Mouse (Mus musculus) adrenal gland, postnatal 4 days (tissue): ENCODE results near the gene Lmnb2. TPM values are rescaled to one million over a fixed set of nuclear protein-coding genes. Genes with fewer than 3 reads are reported as not detected.

Experiments
- DNase-seq, 2 experiments: peaks; one replicate each; pipeline ENCODE4 v3.0.0; 2021 to 2022; ENCODE audit warnings: low spot score in 2 of 2, mixed read lengths in 2 of 2
- total RNA-seq, 2 experiments: library from RNA; stranded (reverse); gene quantifications; 2 replicates each; pipeline ENCODE4 v1.2.3; 2021

The Lmnb2 gene
- total RNA-seq, 2 experiments from 2014 or later: 18.5 to 23.1 TPM

DNA sequence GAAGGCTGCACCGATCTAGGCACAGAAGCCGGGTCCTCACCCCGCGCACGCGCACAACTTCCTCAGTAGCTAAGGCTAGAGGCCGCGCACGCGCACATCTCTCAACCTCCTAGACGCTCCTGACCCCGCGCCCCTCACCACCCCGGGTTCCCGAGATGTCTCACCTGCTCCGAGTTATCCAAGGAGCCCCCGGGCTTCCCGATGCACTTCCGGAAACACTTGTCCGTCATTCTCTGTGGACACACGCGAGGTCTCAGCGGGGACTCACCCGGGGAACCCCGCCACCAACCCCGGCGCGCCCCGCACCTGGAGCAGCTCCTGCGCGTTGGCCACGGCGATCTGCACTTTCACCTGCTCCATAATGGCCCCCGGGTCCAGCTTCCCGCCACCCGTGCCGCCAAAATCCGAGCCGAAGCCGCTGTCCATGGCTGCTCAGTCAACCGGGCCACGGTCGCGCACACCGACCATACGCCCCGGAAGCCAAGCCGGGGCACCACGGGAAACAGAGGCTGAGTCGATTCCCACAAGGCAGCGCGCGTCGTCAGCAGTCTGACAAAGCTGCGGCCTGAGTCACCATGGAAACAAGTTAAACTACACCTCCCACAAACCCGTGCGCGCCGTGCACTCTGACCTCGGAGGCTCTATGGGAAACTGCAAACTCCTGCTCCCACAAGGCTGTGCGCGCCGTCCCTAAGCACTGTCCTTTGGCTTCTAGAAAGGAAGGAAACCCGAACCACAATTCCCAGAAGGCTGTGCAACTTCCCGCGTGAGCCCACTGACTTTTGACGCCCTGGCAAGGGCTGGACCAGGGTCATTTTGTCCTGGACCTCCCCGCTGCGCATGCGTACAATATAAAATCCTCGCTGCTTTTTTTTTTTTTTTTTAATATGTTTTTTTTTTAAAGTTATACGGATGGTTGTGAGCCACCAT is 17.5 kb downstream of the Lmnb2 start, which contains the start of gene Timm13:
Gene Timm13, minus strand, starts transcription at position 652 of the 930 bp plus-strand sequence.
- peak; percentile 78 to 93 for DNase-seq

GRCm38 (mm10) chr10:80899591-80900317 is 18.3 kb downstream of the Lmnb2 start:
- no peak for DNase-seq

DNA sequence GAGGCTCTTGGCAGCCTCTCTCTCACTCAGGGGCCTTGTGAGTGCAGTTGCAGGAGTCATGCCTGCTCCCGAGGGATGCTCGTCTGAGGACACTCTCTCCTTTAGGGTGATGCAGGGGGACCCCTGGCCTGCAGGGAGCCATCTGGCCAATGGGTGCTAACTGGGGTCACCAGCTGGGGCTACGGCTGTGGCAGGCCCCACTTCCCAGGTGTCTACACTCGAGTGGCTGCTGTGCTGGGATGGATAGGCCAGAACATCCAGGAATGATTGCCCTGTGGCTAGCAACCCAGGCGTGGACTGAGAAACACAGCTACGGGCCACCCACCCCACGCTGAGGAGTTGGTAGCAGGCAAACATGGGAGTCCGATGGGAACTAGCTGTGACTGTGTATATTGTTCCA is 19.0 kb downstream of the Lmnb2 start:
- no peak for DNase-seq

- no peak for DNase-seq
These were observed 20.1 kb downstream of the Lmnb2 start for GRCm38 (mm10) chr10:80897861-80898510.

GRCm38 (mm10) chr10:80896581-80897485 is 21.2 kb downstream of the Lmnb2 start:
- DNase-seq: no peak

DNA sequence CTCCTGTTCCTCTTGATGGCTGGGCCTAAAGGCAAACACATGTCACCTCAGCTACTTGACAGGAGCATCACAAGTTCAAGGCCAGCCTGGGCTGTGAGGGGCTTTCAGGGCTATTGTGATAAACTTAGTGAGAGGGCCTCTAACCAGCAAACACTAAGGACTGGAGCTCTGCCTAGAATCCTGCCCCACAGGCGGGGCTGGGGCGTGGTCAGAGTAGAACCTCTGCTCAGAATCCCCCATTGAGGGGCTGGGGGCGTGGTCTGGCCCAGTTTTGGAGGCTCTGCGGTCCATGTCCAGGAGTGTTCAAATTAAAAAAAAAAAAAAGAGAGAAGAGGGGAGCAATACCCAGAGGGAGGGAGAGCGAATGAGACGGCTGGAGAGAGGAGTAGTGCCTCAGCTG is 22.3 kb downstream of the Lmnb2 start:
- no peak for DNase-seq

DNA sequence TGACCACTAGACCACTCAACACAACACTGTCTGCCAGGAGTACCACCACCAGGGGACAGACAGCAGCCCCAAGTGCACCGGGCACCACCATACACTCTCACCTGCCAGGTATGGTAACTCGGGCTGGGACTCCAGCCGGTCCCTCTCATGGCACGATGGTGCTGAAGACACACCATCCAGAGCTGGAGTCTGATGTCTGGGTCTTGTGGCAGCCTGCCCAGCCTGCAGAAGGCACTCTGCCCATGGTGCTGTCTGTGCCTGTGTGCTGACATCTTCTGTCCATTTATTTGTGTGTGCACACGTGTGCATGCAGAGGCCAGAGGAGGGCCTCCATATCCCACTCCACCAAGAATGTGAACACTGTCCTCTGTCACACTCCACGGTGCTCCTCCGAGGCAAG is 22.9 kb downstream of the Lmnb2 start:
- DNase-seq: no peak

- peak in 1 of 2 experiments; percentile 43 for DNase-seq
These were observed 30.9 kb downstream of the Lmnb2 start for GRCm38 (mm10) chr10:80887181-80887580.

GRCm38 (mm10) chr10:80881301-80881700 is 36.7 kb downstream of the Lmnb2 start:
- DNase-seq: peak in 1 of 2 experiments; percentile 68

- no peak for DNase-seq
These were observed 37.1 kb downstream of the Lmnb2 start for GRCm38 (mm10) chr10:80880901-80881300.

DNA sequence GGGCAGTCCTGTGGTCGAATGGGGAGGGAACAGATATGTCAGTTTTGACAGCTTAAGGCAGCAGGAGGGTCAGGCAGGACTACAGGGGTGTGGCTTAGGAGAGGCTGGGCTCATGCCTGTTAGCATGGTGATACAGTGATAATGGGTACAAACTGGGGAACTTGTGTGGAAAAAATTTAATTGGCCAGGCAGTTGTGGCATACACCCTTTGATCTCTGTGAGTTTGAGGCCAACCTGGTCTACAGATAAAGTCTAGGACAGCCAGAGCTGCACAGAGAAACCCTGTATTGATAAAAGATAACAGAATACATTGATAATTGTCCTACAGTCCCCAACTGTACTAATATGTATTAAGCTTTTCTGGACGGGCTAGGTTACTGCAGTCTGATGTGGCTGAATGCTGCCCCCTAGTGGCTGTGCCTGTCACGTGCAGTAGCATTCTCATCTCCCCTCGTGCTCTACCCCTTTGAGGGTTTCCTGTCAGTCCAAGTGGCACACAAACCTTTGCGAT is 37.9 kb downstream of the Lmnb2 start:
- DNase-seq: no peak

GRCm38 (mm10) chr10:80876594-80876993 is 41.5 kb downstream of the Lmnb2 start:
- no peak for DNase-seq

GRCm38 (mm10) chr10:80876028-80876427 is 42.0 kb downstream of the Lmnb2 start:
- DNase-seq: no peak

GRCm38 (mm10) chr10:80874035-80874434 is 44.0 kb downstream of the Lmnb2 start:
- DNase-seq: no peak

DNA sequence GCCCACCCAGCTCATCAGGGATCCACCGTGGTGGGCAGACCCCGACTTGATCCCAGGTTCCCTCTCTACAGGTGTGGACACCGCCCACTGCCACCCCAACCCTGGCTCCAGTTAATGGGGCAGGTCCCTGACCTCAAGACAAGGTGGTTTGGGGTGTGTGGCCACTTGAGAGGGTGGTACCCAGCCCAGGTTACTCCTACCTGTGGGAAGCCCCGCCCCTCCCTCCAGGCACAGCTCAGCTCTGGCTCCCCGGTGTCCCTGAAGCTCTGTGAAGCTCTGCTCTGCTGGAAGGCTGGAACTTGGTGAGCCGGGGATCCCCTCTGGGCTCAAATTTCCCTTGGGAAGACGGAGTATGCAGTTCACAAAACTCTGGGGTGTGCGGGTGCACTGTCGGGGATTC is 46.5 kb downstream of the Lmnb2 start, which contains the start of gene Tmprss9:
Gene Tmprss9, plus strand, starts transcription at position 268 of the 400 bp plus-strand sequence.
- DNase-seq: no peak

DNA sequence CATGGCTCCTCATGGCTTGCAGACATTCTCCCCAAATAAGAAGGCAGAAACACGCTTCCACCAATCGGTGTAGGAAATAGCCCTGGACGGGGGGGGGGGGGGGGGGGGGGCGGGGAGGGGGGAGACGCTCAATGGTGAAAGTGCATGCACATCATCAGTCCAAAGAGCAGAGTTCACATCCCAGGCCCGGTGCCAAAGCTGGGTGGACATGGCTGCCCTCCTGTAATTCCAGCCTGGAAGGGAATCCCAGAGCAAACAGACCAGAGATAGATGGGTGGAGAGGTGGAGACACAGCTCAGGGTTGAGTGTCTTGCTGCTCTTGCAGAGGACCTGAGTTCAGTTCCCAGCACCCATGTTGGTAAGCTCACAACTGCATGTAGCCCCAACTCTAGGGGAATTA is 47.1 kb downstream of the Lmnb2 start:
- no peak for DNase-seq

GRCm38 (mm10) chr10:80864446-80864845 is 53.6 kb downstream of the Lmnb2 start:
- DNase-seq: no peak

GRCm38 (mm10) chr10:80862305-80862704 is 55.7 kb downstream of the Lmnb2 start:
- DNase-seq: no peak

- no peak for DNase-seq
These were observed 59.6 kb downstream of the Lmnb2 start for GRCm38 (mm10) chr10:80858350-80858935.

- DNase-seq: no peak
These were observed 60.2 kb downstream of the Lmnb2 start for GRCm38 (mm10) chr10:80857848-80858247.
